Mouse (Mus musculus) T-cell, adult 2 months (primary cell): ENCODE data around the gene Uhrf1.
"Not testable (repeated sequence)": the region's sequence is repeated elsewhere in the genome, so short reads cannot be mapped to it uniquely, and the experiment has no call there.

Experiments
- DNase-seq: peaks from one replicate; pipeline ENCODE4 v3.0.0; 2022; ENCODE audit warnings: low spot score

Uhrf1 gene

GRCm38 (mm10) chr17:56303160-56303846 is at the start of gene Uhrf1:
Gene Uhrf1 (plus strand): TSS chr17:56303321.
- DNase-seq: peak; percentile 51

DNA sequence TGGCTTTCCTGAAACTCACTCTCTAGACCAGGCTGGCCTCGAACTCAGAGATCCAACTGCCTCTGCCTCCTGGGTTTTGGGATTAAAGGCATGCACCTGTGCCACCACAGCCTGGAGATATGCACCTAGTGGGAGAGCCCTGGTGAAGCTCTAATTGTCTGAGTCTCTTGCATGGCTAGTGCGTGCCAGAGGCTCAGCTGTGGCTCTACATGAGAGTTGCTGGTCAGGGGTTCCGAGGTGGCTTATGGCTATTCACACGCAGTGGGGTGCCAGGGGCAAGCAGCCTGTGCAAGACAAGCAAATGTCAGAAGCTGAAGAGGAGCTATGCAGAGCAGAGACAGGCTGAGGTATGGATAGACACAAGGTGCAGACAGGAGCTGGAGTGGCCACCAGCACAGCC is 48.4 kb upstream of the Uhrf1 start:
- DNase-seq: no peak

- no peak for DNase-seq
Observed at GRCm38 (mm10) chr17:56255429-56255828, 47.7 kb upstream of the Uhrf1 start.

GRCm38 (mm10) chr17:56255863-56256238 is 47.3 kb upstream of the Uhrf1 start:
- peak; percentile 98 for DNase-seq

GRCm38 (mm10) chr17:56256239-56256881 is 46.8 kb upstream of the Uhrf1 start, which contains the start of gene Fem1a:
Gene Fem1a (plus strand): TSS chr17:56256810.
- peak; percentile 97 for DNase-seq

DNA sequence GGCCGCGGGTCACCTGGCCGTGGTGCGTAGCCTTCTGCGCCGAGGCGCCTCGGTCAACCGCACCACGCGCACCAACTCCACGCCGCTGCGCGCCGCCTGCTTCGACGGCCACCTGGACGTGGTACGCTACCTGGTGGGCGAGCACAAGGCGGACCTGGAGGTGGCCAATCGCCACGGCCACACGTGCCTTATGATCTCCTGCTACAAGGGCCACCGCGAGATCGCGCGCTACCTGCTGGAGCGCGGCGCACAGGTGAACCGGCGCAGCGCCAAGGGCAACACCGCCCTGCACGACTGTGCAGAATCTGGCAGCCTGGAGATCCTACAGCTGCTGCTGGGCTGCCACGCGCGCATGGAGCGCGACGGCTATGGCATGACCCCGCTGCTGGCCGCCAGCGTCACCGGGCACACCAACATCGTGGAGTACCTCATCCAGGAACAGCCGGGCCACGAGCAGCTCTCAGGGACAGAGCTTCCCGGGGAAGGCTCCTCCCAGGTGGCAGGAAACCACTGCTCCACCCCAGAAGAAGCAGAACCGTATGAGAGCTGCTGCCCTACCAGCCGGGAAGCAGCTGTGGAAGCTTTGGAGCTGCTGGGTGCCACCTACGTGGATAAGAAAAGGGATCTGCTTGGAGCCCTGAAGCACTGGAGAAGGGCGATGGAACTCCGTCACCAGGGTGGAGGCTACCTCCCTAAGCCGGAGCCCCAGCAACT is 45.8 kb upstream of the Uhrf1 start:
- no peak for DNase-seq

DNA sequence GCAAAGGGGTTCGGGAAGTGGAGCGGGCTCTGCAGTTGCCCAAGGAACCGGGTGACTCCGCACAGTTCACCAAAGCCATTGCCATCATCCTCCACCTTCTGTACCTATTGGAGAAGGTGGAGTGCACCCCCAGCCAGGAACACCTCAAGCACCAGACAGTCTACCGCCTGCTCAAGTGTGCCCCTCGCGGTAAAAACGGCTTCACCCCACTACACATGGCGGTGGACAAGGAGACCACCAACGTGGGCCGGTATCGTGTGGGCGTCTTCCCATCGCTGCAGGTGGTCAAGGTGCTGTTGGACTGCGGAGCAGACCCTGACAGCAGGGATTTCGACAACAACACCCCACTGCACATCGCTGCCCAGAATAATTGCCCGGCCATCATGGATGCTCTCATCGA is 44.9 kb upstream of the Uhrf1 start:
- DNase-seq: not testable (repeated sequence)

- DNase-seq: not testable (repeated sequence)
Observed at GRCm38 (mm10) chr17:56258812-56259211, 44.3 kb upstream of the Uhrf1 start.

- DNase-seq: no peak
Observed at GRCm38 (mm10) chr17:56259301-56260037, 43.7 kb upstream of the Uhrf1 start.

DNA sequence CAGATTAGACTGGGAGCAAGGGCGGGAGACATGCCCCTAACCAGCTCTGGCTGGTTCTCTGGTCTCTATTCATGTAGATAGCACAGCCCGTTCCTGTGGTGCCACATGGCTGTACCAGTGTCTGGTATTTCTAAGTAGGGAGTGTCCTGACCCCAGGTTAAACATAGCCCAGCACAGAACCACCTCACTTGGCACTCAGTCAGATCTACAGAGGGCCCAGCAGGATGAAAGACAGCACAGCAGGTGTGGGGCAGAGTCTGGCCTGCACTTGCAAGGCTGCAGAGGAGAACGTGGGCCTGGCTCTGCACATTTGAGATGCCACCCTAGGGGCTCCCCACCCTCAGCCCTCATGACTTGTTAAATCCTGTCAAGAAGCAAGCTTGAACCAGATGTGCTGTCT is 42.0 kb upstream of the Uhrf1 start:
- no peak for DNase-seq

DNA sequence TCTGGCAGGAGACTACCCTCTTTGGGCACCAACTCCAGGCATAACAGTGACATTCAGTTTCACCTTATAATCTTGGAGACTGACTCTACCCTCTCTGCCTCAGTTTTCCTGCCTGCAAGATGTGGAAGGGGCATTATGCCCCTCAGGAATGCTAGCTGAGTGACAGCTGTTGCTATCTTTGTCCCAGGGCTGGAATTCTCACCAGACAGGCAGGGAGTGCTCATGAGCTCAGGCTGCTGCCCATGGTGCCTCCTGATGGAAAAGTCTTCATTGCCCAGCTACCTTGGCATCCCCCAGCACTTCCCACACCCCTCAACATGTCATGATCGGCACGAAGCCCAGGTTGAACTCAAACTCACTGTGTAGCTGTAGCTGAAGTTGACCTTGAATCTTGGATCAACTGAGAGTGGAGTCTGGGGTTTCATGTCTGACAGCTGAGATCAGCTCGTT is 40.5 kb upstream of the Uhrf1 start:
- no peak for DNase-seq

- DNase-seq: peak; percentile 75
Observed at GRCm38 (mm10) chr17:56264020-56264419, 39.1 kb upstream of the Uhrf1 start.

- DNase-seq: no peak
Observed at GRCm38 (mm10) chr17:56265011-56265410, 38.1 kb upstream of the Uhrf1 start.

GRCm38 (mm10) chr17:56265869-56266268 is 37.3 kb upstream of the Uhrf1 start:
- no peak for DNase-seq

DNA sequence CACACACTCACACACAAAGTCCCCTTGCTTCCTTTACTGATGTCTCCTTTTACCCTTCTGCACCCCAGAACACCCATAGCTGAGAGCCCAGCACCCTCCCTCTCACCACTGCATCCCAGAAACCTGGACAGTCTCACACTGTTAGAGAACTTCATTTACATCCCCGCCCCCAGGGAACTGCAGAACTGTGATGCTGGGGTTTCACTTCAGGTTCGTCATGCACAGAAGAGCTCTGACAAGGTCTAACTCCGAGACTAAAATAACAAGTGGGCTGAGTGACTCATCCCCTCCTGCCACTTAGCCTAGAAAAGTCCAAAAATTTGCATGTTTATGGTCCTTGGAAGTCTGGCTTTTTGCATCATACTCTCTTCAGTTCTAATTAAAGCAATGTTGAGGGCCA is 36.9 kb upstream of the Uhrf1 start:
- DNase-seq: no peak

DNA sequence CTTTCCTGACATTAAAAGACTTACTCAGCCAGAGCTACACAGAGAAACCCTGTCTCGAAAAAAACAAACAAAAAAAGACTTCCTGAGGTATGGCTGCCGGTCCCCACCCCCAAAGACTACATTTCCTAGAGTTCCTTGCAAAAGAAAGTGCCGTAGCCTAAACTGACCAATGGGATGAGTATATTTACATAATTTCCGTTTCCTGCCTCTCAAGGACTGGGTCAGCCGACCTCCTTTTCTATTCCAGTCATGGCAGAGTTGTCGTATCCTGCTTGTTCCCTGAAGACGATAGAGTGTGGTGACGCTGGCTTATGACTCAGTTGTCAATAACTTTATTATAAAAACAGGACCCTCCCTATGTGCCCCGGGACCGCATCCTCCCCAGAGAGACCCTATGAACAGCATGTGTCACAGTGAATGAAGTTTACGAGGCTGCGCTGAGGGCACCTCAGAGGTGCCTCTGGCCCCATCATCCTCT is 33.9 kb upstream of the Uhrf1 start:
- DNase-seq: peak; percentile 81

GRCm38 (mm10) chr17:56269741-56270140 is 33.4 kb upstream of the Uhrf1 start:
- DNase-seq: no peak

GRCm38 (mm10) chr17:56271609-56272253 is 31.4 kb upstream of the Uhrf1 start:
- DNase-seq: no peak

- DNase-seq: no peak
Observed at GRCm38 (mm10) chr17:56272644-56273043, 30.5 kb upstream of the Uhrf1 start.

DNA sequence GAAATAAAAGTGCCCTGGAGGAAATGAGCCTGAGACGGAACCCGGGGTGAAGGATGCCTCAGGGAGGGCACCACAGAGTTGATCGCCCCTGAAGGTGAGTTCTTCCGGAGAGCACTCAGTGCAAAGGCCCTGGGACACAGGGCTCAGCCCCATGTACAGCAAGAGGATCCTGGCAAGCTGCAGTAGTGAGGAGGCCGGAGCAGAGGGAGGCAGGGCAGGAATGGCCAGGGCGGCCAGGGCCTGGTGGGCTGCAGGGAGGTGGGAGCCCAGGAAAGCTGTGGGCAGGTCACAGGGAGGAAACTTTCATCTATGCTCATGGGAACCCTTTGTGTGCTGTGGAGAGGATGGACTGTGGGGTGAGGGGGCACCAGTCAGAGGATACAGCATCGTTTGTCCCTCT is 29.6 kb upstream of the Uhrf1 start:
- DNase-seq: no peak

GRCm38 (mm10) chr17:56273986-56274385 is 29.1 kb upstream of the Uhrf1 start:
- DNase-seq: no peak
